Mouse (Mus musculus) CH12.LX (cell line): Measurements from ENCODE around the gene Serinc5.

ENCODE experiments used
- CTCF ChIP-seq, 2 experiments: IDR thresholded peaks in 1 of 2; conservative IDR thresholded peaks in 1 of 2; 2 replicates each; pipeline ENCODE4 v1.5.1; 2011 to 2012; ENCODE audit warnings: low read depth in 2 of 2, low read length in 2 of 2, improper control_type of control experiment in 1 of 2, inconsistent platforms in 1 of 2, mild to moderate bottlenecking in 1 of 2, moderate library complexity in 1 of 2
- EP300 ChIP-seq: IDR thresholded peaks from 2 replicates; pipeline ENCODE4 v1.6.1; 2011; ENCODE audit warnings: low read length, improper control_type of control experiment
- ETS1 ChIP-seq: conservative IDR thresholded peaks from 2 replicates; pipeline ENCODE4 v1.6.1; 2012; ENCODE audit warnings: low read depth, mild to moderate bottlenecking, inconsistent platforms, low read length, improper control_type of control experiment, moderate library complexity
- JUN ChIP-seq: IDR thresholded peaks from 2 replicates; pipeline ENCODE4 v1.6.1; 2011; ENCODE audit warnings: low read depth, mild to moderate bottlenecking, low read length, improper control_type of control experiment, moderate library complexity; ENCODE audit not compliant: insufficient read depth
- KAT2A ChIP-seq: IDR thresholded peaks from 2 replicates; pipeline ENCODE4 v1.6.1; 2012; ENCODE audit warnings: low read length, improper control_type of control experiment, inconsistent platforms; ENCODE audit not compliant: insufficient replicate concordance
- POLR2A ChIP-seq: IDR thresholded peaks from 2 replicates; pipeline ENCODE4 v1.6.1; 2011; ENCODE audit warnings: low read depth, mild to moderate bottlenecking, improper control_type of control experiment, low read length
- POLR2AphosphoS2 ChIP-seq: IDR thresholded peaks from 2 replicates; pipeline ENCODE4 v1.6.1; 2011; ENCODE audit warnings: low read depth, low read length, improper control_type of control experiment
- SMC3 ChIP-seq: IDR thresholded peaks from 2 replicates; pipeline ENCODE4 v1.6.1; 2011; ENCODE audit warnings: low read depth, low read length, improper control_type of control experiment
- USF1 ChIP-seq: IDR thresholded peaks from 2 replicates; pipeline ENCODE4 v1.6.1; 2014; ENCODE audit warnings: low read depth, mild to moderate bottlenecking, inconsistent platforms, low read length, improper control_type of control experiment

GRCm38 (mm10) chr13:92722389-92722788 lies 111.5 kb downstream of the Serinc5 start:
- TF ChIP-seq POLR2A (no peak), KAT2A (no peak), USF1 (no peak), CTCF (conservative IDR thresholded peaks at IDR 0.05 in 1 of 2, IDR thresholded peaks at IDR 0.05 in 1 of 2; ENCODE audit: low read depth in 2 of 2, low read length in 2 of 2) (no peak), POLR2AphosphoS2 (no peak), EP300 (no peak), ETS1 (no peak), SMC3 (no peak), JUN (no peak)
